ENCODE assay signal across 7 mouse cellular contexts in genomic region chr5:111414192-111414591, GRCm38 (mm10). TPM values are rescaled to one million over a fixed set of nuclear protein-coding genes. Genes with fewer than 3 reads are reported as not detected.
DNase-seq lines count a peak whose midpoint lies in the region; ATAC-seq and TF ChIP-seq lines count a peak whose summit lies in the region.

No protein-coding gene starts in this region.

- 0% methylated on average over 5 of the region's 5 CpGs for WGBS in intestine, embryonic 15.5 days
- 0% methylated on average over 5 of the region's 5 CpGs for WGBS in midbrain, embryonic 12.5 days
- 1% methylated on average over 5 of the region's 5 CpGs for WGBS in spleen, adult 2 months

- in situ Hi-C loops in Patski (cut with MboI; ENCODE audit: low pct_unique_long_range_greater_than_20kb): loop anchor here (5.0 to 10.0 kb wide), 3 partner anchors 268 to 738 kb away; no protein-coding TSS in a partner anchor

- POLR2A ChIA-PET in Patski (lab: Charles Lee): interaction anchor here (0.5 kb wide), 1 partner anchor 743 kb away, joined by 7 read pairs; no protein-coding TSS in a partner anchor

- H3K36me3 ChIP-seq in intestine, embryonic 15.5 days: no peaks in the 10 kb centered on the region
- peaks cover 9% of the 10 kb centered on the region for H3K36me3 ChIP-seq in midbrain, embryonic 12.5 days
- no peaks in the 10 kb centered on the region for H3K36me3 ChIP-seq in spleen, adult 2 months (ENCODE audit: control insufficient read depth, insufficient read depth, low read length)

- no peak overlapping the region for H3K9ac ChIP-seq in intestine, embryonic 15.5 days
- H3K9ac ChIP-seq in midbrain, embryonic 12.5 days (replicated peaks): peak overlapping the region; percentile 100

- CTCF ChIA-PET in Patski (lab: Charles Lee): interaction anchor here (0.6 to 1.7 kb wide), 10 partner anchors 10 to 742 kb away, joined by 3 to 9 read pairs (median 3); no protein-coding TSS in a partner anchor

- peaks cover 27% of the 10 kb centered on the region for H3K4me1 ChIP-seq in intestine, embryonic 15.5 days (replicated peaks)
- peaks cover 37% of the 10 kb centered on the region for H3K4me1 ChIP-seq in midbrain, embryonic 12.5 days
- H3K4me1 ChIP-seq in spleen, adult 2 months (ENCODE audit: control insufficient read depth, insufficient read depth, insufficient read length): peaks cover 13% of the 10 kb centered on the region; the same call in 1 of the 2 replicates

- intact Hi-C loops in left cerebral cortex, postnatal 36 days (cut with DNase I): loop anchor here (2.0 to 10.0 kb wide), 4 partner anchors 267 to 793 kb away; no protein-coding TSS in a partner anchor

- TF ChIP-seq POLR2A in spleen, adult 2 months (IDR thresholded peaks at IDR 0.05; ENCODE audit: low read depth, low read length): no peak

- no peak overlapping the region for H3K4me3 ChIP-seq in intestine, embryonic 15.5 days (replicated peaks)
- H3K4me3 ChIP-seq in midbrain, embryonic 12.5 days: peak overlapping the region; percentile 76; the same call in 1 of the 2 replicates
- H3K4me3 ChIP-seq in spleen, adult 2 months (ENCODE audit: extremely low read depth, insufficient read depth, insufficient read length): no peak overlapping the region

- no peak for TF ChIP-seq CTCF in Patski (IDR thresholded peaks at IDR 0.05)
- TF ChIP-seq CTCF in spleen, adult 2 months (IDR thresholded peaks at IDR 0.05; ENCODE audit: extremely low read depth, insufficient read depth, insufficient read length, insufficient replicate concordance): peak; percentile 61; the same call in 1 of the 2 replicates

- no peak overlapping the region for H3K27ac ChIP-seq in intestine, embryonic 15.5 days
- H3K27ac ChIP-seq in midbrain, embryonic 12.5 days (replicated peaks): peak overlapping the region; percentile 99
- no peak overlapping the region for H3K27ac ChIP-seq in spleen, adult 2 months (ENCODE audit: insufficient read depth, low read length)

- no peaks in the 10 kb centered on the region for H3K9me3 ChIP-seq in intestine, embryonic 15.5 days
- H3K9me3 ChIP-seq in midbrain, embryonic 12.5 days: no peaks in the 10 kb centered on the region

- peak; percentile 28 for ATAC-seq in Patski
- ATAC-seq in intestine, embryonic 15.5 days: peak; percentile 16; the same call in 1 of the 2 replicates
- ATAC-seq in midbrain, embryonic 12.5 days (ENCODE audit: low FRiP score, low read depth): peak; percentile 16; the same call in 1 of the 2 replicates

- peaks cover 20% of the 10 kb centered on the region for H3K27me3 ChIP-seq in Patski
- H3K27me3 ChIP-seq in intestine, embryonic 15.5 days (replicated peaks): peaks cover 15% of the 10 kb centered on the region
- peaks cover 22% of the 10 kb centered on the region for H3K27me3 ChIP-seq in midbrain, embryonic 12.5 days
- peaks cover 27% of the 10 kb centered on the region for H3K27me3 ChIP-seq in spleen, adult 2 months (ENCODE audit: control insufficient read depth, insufficient read depth, low read length)

- DNase-seq in Patski (ENCODE audit: low read depth, low spot score): no peak
- DNase-seq in cerebellum, postnatal 14 days: peak; percentile 76 to 86
- peak; percentile 66 to 76 for DNase-seq in gastrocnemius, adult 8-10 months (ENCODE audit: low spot score in 2 of 2)
- DNase-seq in left cerebral cortex, postnatal 36 days (ENCODE audit: low spot score in 2 of 2): peak; percentile 75 to 78
- peak; percentile 25 to 63 for DNase-seq in spleen, adult 2 months (ENCODE audit: low read depth in 1 of 2, low spot score in 2 of 2)

- H3K4me2 ChIP-seq in intestine, embryonic 15.5 days (replicated peaks): no peak overlapping the region
- peak overlapping the region; percentile 99 for H3K4me2 ChIP-seq in midbrain, embryonic 12.5 days (replicated peaks)

RNA-seq across cellular contexts. Expression of gene Mn1, which starts 3.0 kb away (rescaled TPM):
- 0.96 TPM for polyA plus RNA-seq in Patski (2021)
- total RNA-seq in gastrocnemius, adult 8-10 months (2022): 10 to 100 TPM; 28.0 to 63.4 (median 39.8) TPM
- 8.0 and 8.7 TPM in 2 replicates for polyA plus RNA-seq in intestine, embryonic 15.5 days (2015; fragmentation: Nextera tagmentation; extraction: Ambion mirVana)
- total RNA-seq in left cerebral cortex, postnatal 36 days (2021): 10 to 100 TPM; 57.4 to 69.7 TPM
- 55.9 and 61.8 TPM in 2 replicates for polyA plus RNA-seq in midbrain, embryonic 12.5 days (2016; fragmentation: Nextera tagmentation; extraction: Ambion mirVana)
- 0.79 and 1.0 TPM in 2 replicates for polyA plus RNA-seq in spleen, adult 2 months (2012; rRNA removed)
